Mouse (Mus musculus): Measurements from ENCODE around the gene Garnl3. TPM values are rescaled to one million over a fixed set of nuclear protein-coding genes. Genes with fewer than 3 reads are reported as not detected.
A peak's percentile ranks its signal among the peaks of the same experiment; 100 is the strongest.

Gene Garnl3
- polyA plus RNA-seq, 1 experiment from 2014 or later: 4.6 TPM

GRCm38 (mm10) chr2:33041571-33041970 is 89.9 kb downstream of the Garnl3 start:
- 47% methylated on average over 3 of the region's 3 CpGs for WGBS
- no peaks in the 10 kb centered on the region for H3K27me3 ChIP-seq (replicated peaks; ENCODE audit: control insufficient read depth, insufficient read depth, low read length)

GRCm38 (mm10) chr2:33037429-33037828 is 94.0 kb downstream of the Garnl3 start:
- Histone ChIP-seq H3K9ac (ENCODE audit: low read depth, low read length) (no peak overlapping the region), H3K27me3 (replicated peaks; ENCODE audit: control insufficient read depth, insufficient read depth, low read length) (no peaks in the 10 kb centered on the region), H3K4me2 (no peak overlapping the region), H3K36me3 (ENCODE audit: control insufficient read depth, insufficient read depth, low read length) (no peaks in the 10 kb centered on the region), H3K27ac (ENCODE audit: low read depth, low read length) (no peak overlapping the region), H3K9me3 (ENCODE audit: control insufficient read depth, low read length) (no peaks in the 10 kb centered on the region), H3K4me1 (replicated peaks; ENCODE audit: control insufficient read depth, insufficient read depth, low read length) (0 out of 2 replicates have a peak, but pooled peaks cover 2% of the 10 kb centered on the region), H3K4me3 (ENCODE audit: low read depth, low read length) (no peak overlapping the region)
- ATAC-seq (replicated peaks; ENCODE audit: low FRiP score) (no peak), DNase-seq (ENCODE audit: low spot score) (no peak)
- WGBS: 69% methylated on average over 1 of the region's 1 CpGs

More at GRCm38 (mm10) chr2:33041571-33041970, 89.9 kb downstream of the Garnl3 start:
- no peak for DNase-seq (ENCODE audit: low spot score)
- no peak overlapping the region for H3K27ac ChIP-seq (ENCODE audit: low read depth, low read length)
- H3K9me3 ChIP-seq (ENCODE audit: control insufficient read depth, low read length): no peaks in the 10 kb centered on the region
- ATAC-seq (replicated peaks; ENCODE audit: low FRiP score): no peak
- no peak overlapping the region for H3K4me3 ChIP-seq (ENCODE audit: low read depth, low read length)
- H3K4me2 ChIP-seq: no peak overlapping the region
- H3K4me1 ChIP-seq (replicated peaks; ENCODE audit: control insufficient read depth, insufficient read depth, low read length): 0 out of 2 replicates have a peak, but pooled peaks cover 2% of the 10 kb centered on the region
- no peak overlapping the region for H3K9ac ChIP-seq (ENCODE audit: low read depth, low read length)
- H3K36me3 ChIP-seq (ENCODE audit: control insufficient read depth, insufficient read depth, low read length): no peaks in the 10 kb centered on the region

DNA sequence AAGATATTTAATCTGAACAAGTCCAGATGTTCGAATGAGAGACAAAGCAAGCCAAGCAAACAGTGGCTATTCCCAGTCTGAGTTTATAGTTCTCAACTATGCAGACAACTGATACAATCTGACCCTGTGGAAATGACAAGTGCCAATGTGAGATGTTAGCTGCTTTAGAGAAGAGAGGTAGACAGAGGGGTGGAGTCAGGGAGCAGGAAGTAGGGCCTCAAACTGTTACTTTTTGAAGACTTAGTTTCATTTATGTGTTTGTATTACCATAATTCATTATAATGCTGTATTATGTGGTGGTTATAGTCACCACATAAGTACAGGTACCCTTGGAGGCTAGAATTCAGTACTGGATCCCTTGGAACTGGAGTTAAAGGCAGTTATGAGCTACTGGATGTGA is 96.2 kb downstream of the Garnl3 start:
- 61% methylated on average over 1 of the region's 1 CpGs for WGBS
- ATAC-seq (replicated peaks; ENCODE audit: low FRiP score): no peak
- DNase-seq (ENCODE audit: low spot score): no peak
- H3K27me3 ChIP-seq (replicated peaks; ENCODE audit: control insufficient read depth, insufficient read depth, low read length): no peaks in the 10 kb centered on the region
- no peaks in the 10 kb centered on the region for H3K9me3 ChIP-seq (ENCODE audit: control insufficient read depth, low read length)
- no peaks in the 10 kb centered on the region for H3K4me1 ChIP-seq (replicated peaks; ENCODE audit: control insufficient read depth, insufficient read depth, low read length)
- no peaks in the 10 kb centered on the region for H3K36me3 ChIP-seq (ENCODE audit: control insufficient read depth, insufficient read depth, low read length)
- no peak overlapping the region for H3K9ac ChIP-seq (ENCODE audit: low read depth, low read length)
- no peak overlapping the region for H3K4me3 ChIP-seq (ENCODE audit: low read depth, low read length)
- no peak overlapping the region for H3K27ac ChIP-seq (ENCODE audit: low read depth, low read length)
- H3K4me2 ChIP-seq: no peak overlapping the region

DNA sequence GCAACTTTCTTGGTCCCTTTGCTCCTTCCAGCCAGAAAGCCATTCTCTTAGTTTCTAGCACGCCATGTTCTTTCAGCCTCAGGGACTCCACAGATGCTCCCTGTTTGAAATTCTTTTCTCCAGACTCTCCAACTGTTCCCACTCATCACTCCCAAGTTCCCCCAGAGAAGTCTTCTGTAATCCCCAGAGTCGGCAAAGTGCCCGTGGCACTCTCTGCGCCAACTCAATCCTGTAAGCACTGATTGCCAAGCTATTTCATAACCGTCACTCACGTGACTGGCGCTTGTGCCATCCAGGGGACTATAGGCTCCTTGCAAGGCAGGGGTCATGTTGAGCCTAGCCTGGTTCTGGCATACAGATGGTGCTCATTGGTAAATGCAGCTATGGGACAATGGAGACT is 98.2 kb downstream of the Garnl3 start:
- no peaks in the 10 kb centered on the region for H3K9me3 ChIP-seq (ENCODE audit: control insufficient read depth, low read length)
- 87% methylated on average over 7 of the region's 7 CpGs for WGBS
- ATAC-seq (replicated peaks; ENCODE audit: low FRiP score) (no peak), DNase-seq (ENCODE audit: low spot score) (no peak)
- no peak overlapping the region for H3K9ac ChIP-seq (ENCODE audit: low read depth, low read length)
- H3K4me1 ChIP-seq (replicated peaks; ENCODE audit: control insufficient read depth, insufficient read depth, low read length): no peaks in the 10 kb centered on the region
- no peak overlapping the region for H3K4me2 ChIP-seq
- H3K27me3 ChIP-seq (replicated peaks; ENCODE audit: control insufficient read depth, insufficient read depth, low read length): no peaks in the 10 kb centered on the region
- H3K36me3 ChIP-seq (ENCODE audit: control insufficient read depth, insufficient read depth, low read length): no peaks in the 10 kb centered on the region
- H3K4me3 ChIP-seq (ENCODE audit: low read depth, low read length): no peak overlapping the region
- H3K27ac ChIP-seq (ENCODE audit: low read depth, low read length): no peak overlapping the region

- H3K4me1 ChIP-seq (replicated peaks; ENCODE audit: control insufficient read depth, insufficient read depth, low read length): no peaks in the 10 kb centered on the region
- no peak overlapping the region for H3K27ac ChIP-seq (ENCODE audit: low read depth, low read length)
- no peak for ATAC-seq (replicated peaks; ENCODE audit: low FRiP score)
- no peaks in the 10 kb centered on the region for H3K9me3 ChIP-seq (ENCODE audit: control insufficient read depth, low read length)
- H3K36me3 ChIP-seq (ENCODE audit: control insufficient read depth, insufficient read depth, low read length): no peaks in the 10 kb centered on the region
- H3K27me3 ChIP-seq (replicated peaks; ENCODE audit: control insufficient read depth, insufficient read depth, low read length): no peaks in the 10 kb centered on the region
- H3K4me3 ChIP-seq (ENCODE audit: low read depth, low read length): no peak overlapping the region
- 75% methylated on average over 5 of the region's 5 CpGs for WGBS
- no peak overlapping the region for H3K4me2 ChIP-seq
- no peak overlapping the region for H3K9ac ChIP-seq (ENCODE audit: low read depth, low read length)
- DNase-seq (ENCODE audit: low spot score): no peak
Observed at GRCm38 (mm10) chr2:33032391-33033062, 98.9 kb downstream of the Garnl3 start.

- H3K9ac ChIP-seq (ENCODE audit: low read depth, low read length): no peak overlapping the region
- DNase-seq (ENCODE audit: low spot score): no peak
- no peak for ATAC-seq (replicated peaks; ENCODE audit: low FRiP score)
- H3K36me3 ChIP-seq (ENCODE audit: control insufficient read depth, insufficient read depth, low read length): no peaks in the 10 kb centered on the region
- H3K9me3 ChIP-seq (ENCODE audit: control insufficient read depth, low read length): no peaks in the 10 kb centered on the region
- H3K27ac ChIP-seq (ENCODE audit: low read depth, low read length): no peak overlapping the region
- no peaks in the 10 kb centered on the region for H3K27me3 ChIP-seq (replicated peaks; ENCODE audit: control insufficient read depth, insufficient read depth, low read length)
- H3K4me2 ChIP-seq: no peak overlapping the region
- 74% methylated on average over 4 of the region's 4 CpGs for WGBS
- no peak overlapping the region for H3K4me3 ChIP-seq (ENCODE audit: low read depth, low read length)
- no peaks in the 10 kb centered on the region for H3K4me1 ChIP-seq (replicated peaks; ENCODE audit: control insufficient read depth, insufficient read depth, low read length)
Observed at GRCm38 (mm10) chr2:33025040-33025439, 106.4 kb downstream of the Garnl3 start.

GRCm38 (mm10) chr2:33024564-33024963 is 106.9 kb downstream of the Garnl3 start:
- WGBS: 69% methylated on average over 10 of the region's 10 CpGs

GRCm38 (mm10) chr2:33022846-33023245 is 108.6 kb downstream of the Garnl3 start:
- WGBS: 77% methylated on average over 6 of the region's 6 CpGs

More at GRCm38 (mm10) chr2:33024564-33024963, 106.9 kb downstream of the Garnl3 start:
- no peak for DNase-seq (ENCODE audit: low spot score)
- H3K4me1 ChIP-seq (replicated peaks; ENCODE audit: control insufficient read depth, insufficient read depth, low read length): no peaks in the 10 kb centered on the region
- no peak overlapping the region for H3K4me3 ChIP-seq (ENCODE audit: low read depth, low read length)
- no peak overlapping the region for H3K4me2 ChIP-seq
- H3K9ac ChIP-seq (ENCODE audit: low read depth, low read length): no peak overlapping the region
- no peaks in the 10 kb centered on the region for H3K27me3 ChIP-seq (replicated peaks; ENCODE audit: control insufficient read depth, insufficient read depth, low read length)
- H3K27ac ChIP-seq (ENCODE audit: low read depth, low read length): no peak overlapping the region
- H3K36me3 ChIP-seq (ENCODE audit: control insufficient read depth, insufficient read depth, low read length): no peaks in the 10 kb centered on the region
- no peak for ATAC-seq (replicated peaks; ENCODE audit: low FRiP score)
- H3K9me3 ChIP-seq (ENCODE audit: control insufficient read depth, low read length): no peaks in the 10 kb centered on the region

DNA sequence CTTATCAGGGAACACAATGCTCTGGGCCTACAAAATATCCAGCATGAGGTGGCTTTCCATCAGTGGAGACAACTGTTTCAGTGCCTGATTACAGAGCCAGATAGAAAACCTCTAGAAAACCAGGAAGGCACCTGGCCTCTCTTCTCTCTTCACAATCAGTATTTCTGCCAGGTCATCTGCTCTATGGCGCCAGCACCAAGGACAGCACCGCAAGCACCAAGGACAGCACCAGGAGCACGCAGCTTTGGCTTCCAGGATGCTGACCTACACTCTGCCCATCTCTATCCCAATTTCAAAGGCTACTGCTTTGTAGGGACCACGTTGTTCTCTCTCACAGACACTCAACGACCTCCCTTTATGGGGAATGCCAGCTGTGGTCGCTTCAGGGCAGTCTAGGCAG is 113.4 kb downstream of the Garnl3 start:
- 7% methylated on average over 6 of the region's 6 CpGs for whole genome bisulfite sequencing

More at GRCm38 (mm10) chr2:33022846-33023245, 108.6 kb downstream of the Garnl3 start:
- Histone ChIP-seq H3K9me3 (ENCODE audit: control insufficient read depth, low read length) (no peaks in the 10 kb centered on the region), H3K36me3 (ENCODE audit: control insufficient read depth, insufficient read depth, low read length) (no peaks in the 10 kb centered on the region), H3K4me1 (replicated peaks; ENCODE audit: control insufficient read depth, insufficient read depth, low read length) (no peaks in the 10 kb centered on the region), H3K4me2 (no peak overlapping the region), H3K27me3 (replicated peaks; ENCODE audit: control insufficient read depth, insufficient read depth, low read length) (no peaks in the 10 kb centered on the region), H3K9ac (ENCODE audit: low read depth, low read length) (no peak overlapping the region), H3K4me3 (ENCODE audit: low read depth, low read length) (no peak overlapping the region), H3K27ac (ENCODE audit: low read depth, low read length) (no peak overlapping the region)
- ATAC-seq (replicated peaks; ENCODE audit: low FRiP score) (no peak), DNase-seq (ENCODE audit: low spot score) (no peak)

More for the DNA sequence above, 113.4 kb downstream of the Garnl3 start:
- Histone ChIP-seq H3K36me3 (ENCODE audit: control insufficient read depth, insufficient read depth, low read length) (no peaks in the 10 kb centered on the region), H3K4me2 (no peak overlapping the region), H3K4me3 (ENCODE audit: low read depth, low read length) (no peak overlapping the region), H3K9ac (ENCODE audit: low read depth, low read length) (no peak overlapping the region), H3K9me3 (ENCODE audit: control insufficient read depth, low read length) (no peaks in the 10 kb centered on the region), H3K27me3 (replicated peaks; ENCODE audit: control insufficient read depth, insufficient read depth, low read length) (no peaks in the 10 kb centered on the region), H3K4me1 (replicated peaks; ENCODE audit: control insufficient read depth, insufficient read depth, low read length) (no peaks in the 10 kb centered on the region), H3K27ac (ENCODE audit: low read depth, low read length) (no peak overlapping the region)
- DNase-seq (ENCODE audit: low spot score) (peak; percentile 68), ATAC-seq (replicated peaks; ENCODE audit: low FRiP score) (no peak)
